Mouse (Mus musculus) small intestine, adult 2 months (tissue): Measurements from ENCODE around the gene Cd180. TPM values are rescaled to one million over a fixed set of nuclear protein-coding genes. Genes with fewer than 3 reads are reported as not detected.
"Not testable (repeated sequence)": the region's sequence is repeated elsewhere in the genome, so short reads cannot be mapped to it uniquely, and the experiment has no call there.

ENCODE experiments used
- H3K27ac ChIP-seq: fragments of 200-500 bp; 2 replicates; pipeline ENCODE4 v1.5.1; 2012; ENCODE audit warnings: low read depth, low read length, control low read depth, inconsistent platforms; ENCODE audit not compliant: insufficient read depth
- H3K27me3 ChIP-seq: fragments of 200-500 bp; 2 replicates; pipeline ENCODE4 v1.6.1; 2012; ENCODE audit warnings: mild to moderate bottlenecking, moderate library complexity, low read length, inconsistent platforms; ENCODE audit not compliant: control insufficient read depth, insufficient read depth
- H3K36me3 ChIP-seq: fragments of 200-500 bp; 2 replicates; pipeline ENCODE4 v1.6.1; 2012; ENCODE audit warnings: mild to moderate bottlenecking, low read length, control low read depth, inconsistent platforms; ENCODE audit not compliant: control insufficient read depth, insufficient read depth
- H3K4me1 ChIP-seq: fragments of 200-500 bp; 2 replicates; pipeline ENCODE4 v1.6.1; 2012; ENCODE audit warnings: low read length, inconsistent platforms, mixed read lengths; ENCODE audit not compliant: control insufficient read depth, insufficient read depth, insufficient read length
- H3K4me3 ChIP-seq: fragments of 200-500 bp; 2 replicates; pipeline ENCODE4 v1.5.1; 2012; ENCODE audit warnings: low read depth, mild to moderate bottlenecking, control low read depth, inconsistent platforms, low read length, moderate library complexity
- CTCF ChIP-seq: fragments of 200-500 bp; IDR thresholded peaks from 2 replicates; pipeline ENCODE4 v1.5.1; 2012; ENCODE audit warnings: low read depth, mild to moderate bottlenecking, control low read depth, inconsistent platforms, low read length, moderate library complexity, mixed read lengths; ENCODE audit not compliant: insufficient replicate concordance, insufficient read length; ENCODE audit errors: extremely low read depth
- POLR2A ChIP-seq: fragments of 200-500 bp; IDR thresholded peaks from 2 replicates; pipeline ENCODE4 v1.6.1; 2012; ENCODE audit warnings: low read depth, mild to moderate bottlenecking, control low read depth, inconsistent platforms, low read length, moderate library complexity
- WGBS: fragments of 180-500 bp; shearing (Covaris S2); methylation state at CpG from one replicate; pipeline ENCODE4 v1.1.7; 2018; 5-methylcytosine and 5-hydroxymethylcytosine counted together
- polyA plus RNA-seq: library from polyadenylated mRNA; depleted of rRNA; stranded (reverse); fragments of >200 nt; gene quantifications from 2 replicates; pipeline ENCODE4 v1.2.3, GENCODE M21; 2012

Cd180 gene
- polyA plus RNA-seq, 1 experiment: 0.76 TPM

- H3K36me3 ChIP-seq: no peaks in the 10 kb centered on the region
- H3K4me3 ChIP-seq: no peak overlapping the region
- no peaks in the 10 kb centered on the region for H3K4me1 ChIP-seq
- TF ChIP-seq POLR2A (no peak), CTCF (no peak)
- 84% methylated on average over 2 of the region's 2 CpGs for WGBS
- H3K27ac ChIP-seq: no peak overlapping the region
- H3K27me3 ChIP-seq: no peaks in the 10 kb centered on the region
Observed at GRCm38 (mm10) chr13:102725906-102726305, 32.5 kb downstream of the Cd180 start.

GRCm38 (mm10) chr13:102726876-102727275 lies 33.5 kb downstream of the Cd180 start:
- H3K27me3 ChIP-seq: no peaks in the 10 kb centered on the region
- H3K4me1 ChIP-seq: no peaks in the 10 kb centered on the region
- TF ChIP-seq POLR2A (no peak), CTCF (no peak)
- WGBS: 83% methylated on average over 1 of the region's 1 CpGs
- no peaks in the 10 kb centered on the region for H3K36me3 ChIP-seq
- H3K4me3 ChIP-seq: no peak overlapping the region
- no peak overlapping the region for H3K27ac ChIP-seq

DNA sequence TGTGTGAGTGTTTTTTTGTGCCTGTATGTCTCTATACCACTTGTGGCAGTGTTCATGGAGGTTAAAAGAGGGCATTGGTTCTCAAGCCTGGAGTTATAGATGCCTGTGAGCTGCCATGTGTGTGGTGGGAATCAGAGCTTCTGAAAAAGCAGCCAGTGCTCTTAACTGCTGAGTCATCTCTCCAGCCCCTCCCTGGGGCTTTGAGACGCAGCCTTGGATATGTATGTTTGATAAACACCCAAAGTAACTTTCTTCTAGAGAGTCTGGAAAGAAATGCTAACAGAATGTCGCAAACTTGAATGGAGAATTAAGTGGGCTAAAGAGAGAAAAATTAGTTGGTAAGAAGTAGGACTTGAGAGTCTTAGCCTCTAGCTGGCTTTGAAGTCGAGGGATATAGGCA lies 34.7 kb downstream of the Cd180 start:
- Histone ChIP-seq H3K27ac (no peak overlapping the region), H3K36me3 (peaks cover under 1% of the 10 kb centered on the region; the same call in 1 of the 2 replicates), H3K27me3 (no peaks in the 10 kb centered on the region), H3K4me3 (no peak overlapping the region), H3K4me1 (no peaks in the 10 kb centered on the region)
- WGBS: 54% methylated on average over 3 of the region's 3 CpGs
- TF ChIP-seq CTCF (no peak), POLR2A (no peak)

DNA sequence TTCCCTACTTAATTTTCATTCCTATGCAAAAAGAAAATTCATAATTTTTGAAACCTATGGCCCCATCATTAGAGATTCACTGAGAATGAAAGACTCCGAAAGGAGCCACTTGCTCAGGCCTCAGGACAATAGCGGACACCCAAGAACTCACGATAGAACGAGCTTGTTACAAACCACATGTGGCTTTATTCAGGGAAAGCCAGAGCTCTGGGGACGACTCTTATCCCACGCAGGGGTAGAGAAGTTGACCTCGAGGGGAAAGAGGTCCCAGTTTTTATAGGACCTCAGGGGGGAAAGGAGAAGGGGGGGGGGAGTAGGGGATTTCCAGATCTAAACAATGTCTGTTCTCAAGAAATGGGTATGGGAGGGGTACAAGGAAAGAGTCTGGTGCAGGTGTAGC lies 35.6 kb downstream of the Cd180 start:
- H3K36me3 ChIP-seq, H3K4me3 ChIP-seq, H3K27ac ChIP-seq, H3K4me1 ChIP-seq, H3K27me3 ChIP-seq: not testable (repeated sequence)
- 76% methylated on average over 7 of the region's 7 CpGs for WGBS

GRCm38 (mm10) chr13:102733063-102733462 lies 39.7 kb downstream of the Cd180 start:
- TF ChIP-seq POLR2A: no peak
- no peak for TF ChIP-seq CTCF
- WGBS: 88% methylated on average over 2 of the region's 2 CpGs
- H3K27me3 ChIP-seq: no peaks in the 10 kb centered on the region
- peaks cover 33% of the 10 kb centered on the region for H3K36me3 ChIP-seq
- H3K4me1 ChIP-seq: no peaks in the 10 kb centered on the region
- no peak overlapping the region for H3K27ac ChIP-seq
- no peak overlapping the region for H3K4me3 ChIP-seq

- Histone ChIP-seq H3K4me1 (no peaks in the 10 kb centered on the region), H3K36me3 (peaks cover 67% of the 10 kb centered on the region), H3K4me3 (no peak overlapping the region), H3K27ac (no peak overlapping the region), H3K27me3 (no peaks in the 10 kb centered on the region)
- TF ChIP-seq CTCF (no peak), POLR2A (no peak)
- 92% methylated on average over 7 of the region's 7 CpGs for WGBS
Observed at GRCm38 (mm10) chr13:102737811-102738210, 44.5 kb downstream of the Cd180 start.

DNA sequence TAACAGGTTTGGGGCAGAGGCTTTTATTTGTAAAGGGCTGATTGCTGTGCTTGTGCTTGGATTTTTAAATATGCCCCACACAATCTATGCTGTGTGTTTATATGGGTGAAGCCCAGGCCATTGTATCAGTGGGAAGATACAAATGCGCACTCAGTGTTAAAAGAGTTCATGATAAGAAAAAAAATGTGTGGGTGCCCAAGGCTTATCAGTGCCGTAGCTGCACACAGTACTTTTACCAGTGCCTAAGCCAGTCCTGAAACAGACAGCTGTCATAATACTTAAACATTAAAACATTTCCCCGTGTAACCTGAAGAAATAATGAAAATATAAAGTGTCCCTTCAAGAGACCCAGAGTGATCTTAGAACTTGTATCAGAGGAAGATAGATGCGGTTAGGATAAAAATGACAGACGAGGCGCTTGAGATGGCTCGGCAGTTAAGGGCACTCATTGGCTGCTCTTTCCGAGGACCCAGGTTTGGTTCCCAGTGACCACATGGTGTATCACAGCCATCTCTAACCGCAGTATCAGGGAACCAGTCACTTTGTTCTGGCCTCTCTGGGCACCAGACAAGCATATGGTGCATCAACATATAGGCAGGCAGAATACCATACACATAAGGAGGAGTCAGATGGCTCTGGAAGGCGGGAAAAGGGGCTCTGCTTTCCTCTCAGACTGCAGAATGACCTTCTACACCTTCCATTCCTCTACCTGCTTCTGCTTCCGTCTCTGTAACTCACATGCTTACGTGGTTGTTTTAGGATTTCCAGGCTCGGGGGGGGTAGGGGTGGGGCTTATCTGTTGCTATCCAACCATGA lies 46.6 kb downstream of the Cd180 start:
- no peak for TF ChIP-seq CTCF
- TF ChIP-seq POLR2A: no peak
- peaks cover 67% of the 10 kb centered on the region for H3K36me3 ChIP-seq
- no peaks in the 10 kb centered on the region for H3K4me1 ChIP-seq
- H3K27me3 ChIP-seq: no peaks in the 10 kb centered on the region
- no peak overlapping the region for H3K27ac ChIP-seq
- 92% methylated on average over 13 of the region's 13 CpGs for WGBS
- no peak overlapping the region for H3K4me3 ChIP-seq
